Mouse (Mus musculus) testis, postnatal 10 days (tissue): ENCODE results near the gene Adamts15.
A peak's percentile ranks its signal among the peaks of the same experiment; 100 is the strongest.

Experiments
- DNase-seq: peaks from one replicate; pipeline ENCODE4 v3.0.0; 2021; ENCODE audit warnings: low spot score

Adamts15 gene

DNA sequence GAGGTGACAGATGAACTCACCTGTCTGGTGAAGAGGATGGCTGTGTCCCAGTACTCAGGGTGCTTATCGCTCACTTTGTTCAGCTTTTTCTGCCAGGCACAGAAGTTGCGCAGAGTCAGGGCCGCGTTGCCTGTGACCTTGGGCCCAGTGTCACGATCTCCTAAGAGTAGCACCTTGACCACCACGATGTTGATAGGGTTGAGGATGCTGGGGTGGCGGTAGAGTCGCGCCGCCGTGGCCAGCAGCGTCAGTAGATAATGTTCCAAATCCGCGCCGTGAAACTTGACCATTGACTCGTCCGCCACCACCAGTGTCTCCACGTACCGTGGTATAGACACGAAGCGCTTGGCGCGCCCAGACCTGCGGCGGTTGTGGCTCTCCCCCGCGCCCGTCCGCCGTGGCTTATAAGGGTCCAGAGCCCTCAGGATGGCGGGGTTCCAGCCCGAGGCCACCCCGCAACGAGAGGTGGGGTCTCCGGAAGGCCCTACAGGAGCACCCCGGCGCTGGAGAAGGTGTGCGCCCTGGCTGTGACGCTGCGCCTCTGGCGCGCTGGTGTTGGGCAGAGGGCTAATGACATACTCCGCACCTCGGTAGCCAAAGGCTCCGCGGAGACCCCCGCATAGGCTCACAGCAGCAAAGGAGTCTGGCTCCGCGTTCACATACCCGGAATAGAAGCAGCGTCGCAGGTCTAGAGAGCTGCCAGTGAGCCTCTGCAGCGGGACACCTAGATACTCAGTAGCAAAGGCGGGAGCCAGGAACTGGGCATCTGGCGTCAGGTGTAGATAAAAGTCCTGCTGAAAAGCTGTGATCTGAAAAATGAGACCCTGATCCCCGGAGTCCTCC is 770 bp downstream of the Adamts15 start:
- no peak for DNase-seq

DNA sequence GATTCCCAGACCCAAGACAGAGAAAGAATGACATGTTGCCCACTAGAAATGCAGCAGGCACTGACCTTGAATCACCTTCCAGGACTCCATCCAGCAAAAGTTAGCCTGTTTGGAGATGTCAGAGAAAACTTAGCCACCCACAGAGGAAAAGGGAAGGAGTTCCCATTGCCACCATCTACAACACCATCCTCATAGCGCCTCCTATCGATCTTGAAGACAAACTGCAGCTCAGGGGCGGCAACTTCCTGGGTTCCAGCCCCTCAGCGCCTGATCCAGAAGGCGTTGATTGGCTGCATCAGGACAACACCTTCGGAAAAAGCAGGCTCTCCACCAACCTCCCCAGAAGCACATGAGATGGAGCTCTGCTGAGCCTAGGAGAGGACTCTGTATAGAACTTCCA is 1.5 kb downstream of the Adamts15 start:
- no peak for DNase-seq

DNA sequence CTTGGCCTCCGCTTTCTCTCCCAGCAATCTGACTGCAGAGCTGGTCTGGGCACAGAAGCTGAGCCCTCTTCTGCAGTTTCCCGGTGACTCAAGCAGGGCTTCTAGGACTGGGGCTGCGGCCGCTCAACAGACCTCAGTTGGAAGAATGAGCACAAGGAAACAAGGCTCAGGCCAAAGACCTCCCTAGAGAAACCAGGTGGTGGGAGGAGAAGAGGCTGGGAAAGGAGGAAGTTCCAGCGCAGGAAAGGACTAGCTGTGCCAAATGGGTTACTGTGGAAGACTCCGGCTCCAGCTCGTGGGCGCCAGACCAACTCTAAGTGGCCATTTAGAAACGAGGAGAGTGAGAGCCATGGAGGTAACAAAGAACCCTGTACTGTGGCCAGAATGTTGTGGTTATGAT is 2.6 kb downstream of the Adamts15 start:
- DNase-seq: no peak

DNA sequence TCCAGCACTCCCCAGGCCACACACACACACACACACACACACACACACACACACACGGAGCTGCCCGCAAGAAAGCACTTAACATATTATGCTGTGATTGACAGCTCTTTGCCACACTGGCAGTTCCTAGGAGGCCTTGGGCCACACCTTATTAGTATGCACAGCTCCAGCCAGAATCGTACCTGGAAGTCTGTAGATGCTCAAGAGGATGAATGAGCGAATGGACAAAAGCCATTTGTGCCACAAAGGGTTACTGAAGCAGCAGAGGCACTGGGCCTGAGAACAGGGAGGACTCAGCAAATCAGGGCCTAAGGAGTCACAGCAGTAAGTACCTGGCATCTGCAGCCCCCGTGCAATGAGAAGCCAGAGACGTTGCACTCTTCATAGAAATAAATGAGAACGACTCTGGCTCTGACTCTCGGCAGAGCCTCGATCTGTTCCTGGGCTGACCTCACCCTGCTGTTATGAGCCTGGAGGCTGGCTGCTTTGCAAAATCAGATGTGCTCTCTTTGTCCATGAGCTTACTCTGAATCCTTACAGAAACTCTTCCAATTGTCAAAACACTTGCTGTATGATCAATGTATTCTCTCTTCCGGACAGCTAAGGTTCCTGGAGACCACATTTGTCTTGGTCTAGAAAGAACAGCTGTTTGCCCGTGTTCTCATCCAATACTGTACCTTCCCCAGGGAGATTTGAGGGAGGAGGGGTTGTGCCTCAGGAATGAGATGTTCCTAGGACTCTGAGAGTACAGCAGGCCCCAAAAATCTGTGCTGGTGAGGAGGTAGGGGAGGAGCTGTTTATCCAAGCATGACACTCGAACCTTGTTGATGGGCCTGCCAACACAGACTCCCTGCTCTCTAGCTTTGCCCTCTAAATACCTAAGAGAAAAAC is 3.5 kb downstream of the Adamts15 start:
- no peak for DNase-seq

DNA sequence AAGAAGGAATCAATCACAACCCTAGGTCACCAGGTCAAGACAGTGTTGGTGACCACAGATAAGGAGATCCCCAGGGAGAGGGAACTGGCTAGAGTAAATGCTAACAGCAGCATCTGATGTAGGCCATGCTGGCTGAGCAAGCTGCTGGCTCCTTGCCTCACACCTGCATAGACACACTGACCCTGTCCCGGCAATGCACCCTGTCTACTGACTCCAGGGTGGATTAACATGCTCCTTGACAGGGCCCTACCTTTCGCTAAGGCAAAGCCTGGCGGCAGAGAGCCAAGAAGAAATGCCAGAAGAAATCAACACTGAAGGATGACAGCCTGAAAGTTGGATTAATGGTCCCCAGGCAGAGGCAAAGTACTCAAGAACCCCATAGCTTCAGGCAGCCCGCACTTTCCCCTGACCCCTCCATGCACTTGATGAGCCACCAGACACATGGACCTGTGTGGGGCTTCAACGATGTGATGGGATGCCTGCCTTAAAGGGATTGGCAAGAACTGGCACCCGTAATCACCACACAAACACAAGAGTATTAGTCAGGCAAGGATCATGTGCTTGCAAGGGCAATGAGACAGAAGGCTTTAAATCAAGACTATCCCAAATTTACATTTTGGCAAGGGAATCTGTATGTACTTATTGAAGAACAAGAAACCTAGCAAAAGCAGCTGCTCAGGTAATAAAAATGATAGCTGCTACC is 5.8 kb downstream of the Adamts15 start:
- no peak for DNase-seq

DNA sequence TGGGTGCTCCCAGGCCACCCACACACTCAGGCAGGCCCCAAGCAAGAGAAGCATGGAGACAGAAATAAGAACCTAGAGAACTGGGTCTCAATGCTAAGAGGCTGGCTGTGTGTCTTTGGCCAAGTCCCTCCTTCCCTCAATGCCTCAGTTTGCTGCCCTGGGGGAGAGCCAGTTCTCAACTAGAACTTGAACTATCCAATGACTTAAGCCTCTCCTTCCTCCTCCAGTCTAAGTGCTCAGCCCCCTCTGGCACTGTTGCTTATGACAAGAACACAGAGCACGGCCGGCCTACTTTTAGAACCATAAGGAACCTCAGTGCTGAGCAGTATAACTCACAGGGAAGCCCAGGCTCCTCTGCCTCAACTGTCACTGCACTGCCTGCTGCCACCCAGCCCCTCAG is 8.0 kb downstream of the Adamts15 start:
- no peak for DNase-seq

DNA sequence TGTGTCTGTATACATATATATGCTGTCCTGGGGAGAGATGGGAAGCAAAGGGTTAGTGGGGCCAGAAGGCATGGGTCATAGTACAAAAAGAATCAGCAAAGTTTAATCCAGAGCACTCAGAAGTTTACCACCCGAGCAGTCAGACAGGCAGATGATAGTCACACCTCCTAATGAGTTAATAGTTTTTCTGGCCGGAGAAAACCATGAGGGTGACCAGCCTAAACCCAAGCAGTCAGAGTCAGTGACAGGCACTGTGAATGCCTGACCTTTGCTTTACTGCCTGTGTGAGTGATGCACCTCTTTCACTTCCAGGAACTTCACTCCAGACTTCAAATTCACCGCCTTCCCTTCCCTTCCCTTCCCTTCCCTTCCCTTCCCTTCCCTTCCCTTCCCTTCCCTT is 8.8 kb downstream of the Adamts15 start:
- no peak for DNase-seq

DNA sequence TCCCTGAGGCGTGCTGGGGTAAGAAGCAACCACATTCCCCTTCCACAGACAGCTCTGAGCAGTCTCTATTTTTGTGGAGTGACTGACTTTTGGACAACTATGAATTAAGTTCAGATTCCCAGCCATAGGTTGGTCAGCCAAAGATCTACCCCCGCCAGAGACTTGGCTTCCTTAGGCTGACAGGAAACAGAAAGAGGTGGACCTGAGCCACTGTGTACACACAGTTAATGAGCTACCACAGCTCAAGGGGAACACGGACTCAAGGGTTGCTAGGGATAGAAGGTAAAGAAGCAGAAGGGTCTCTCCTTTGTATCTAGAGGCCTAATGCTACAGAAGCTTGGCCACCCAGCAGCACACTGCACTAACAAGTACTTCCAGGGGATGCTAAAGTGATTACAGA is 10.1 kb downstream of the Adamts15 start:
- DNase-seq: no peak

DNA sequence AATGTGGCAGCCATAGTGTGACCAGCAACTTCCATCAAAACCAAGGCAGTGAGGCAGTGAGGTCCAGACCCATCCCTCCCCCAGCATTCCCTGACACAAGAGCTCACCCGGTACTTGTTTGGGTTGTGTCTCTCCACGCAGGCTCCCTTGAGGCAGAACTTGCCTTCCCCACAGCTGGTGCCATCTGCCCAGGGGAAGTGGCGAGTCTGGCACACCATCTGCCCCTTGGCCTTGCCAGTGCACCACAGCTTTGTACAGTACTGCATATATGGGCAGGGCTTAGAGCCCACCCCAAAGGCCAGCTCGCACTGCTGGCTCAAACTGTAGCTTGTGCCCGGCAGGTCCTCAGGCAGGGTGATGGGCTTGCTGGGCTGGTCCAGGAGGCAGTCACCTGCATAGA is 11.8 kb downstream of the Adamts15 start:
- DNase-seq: no peak

DNA sequence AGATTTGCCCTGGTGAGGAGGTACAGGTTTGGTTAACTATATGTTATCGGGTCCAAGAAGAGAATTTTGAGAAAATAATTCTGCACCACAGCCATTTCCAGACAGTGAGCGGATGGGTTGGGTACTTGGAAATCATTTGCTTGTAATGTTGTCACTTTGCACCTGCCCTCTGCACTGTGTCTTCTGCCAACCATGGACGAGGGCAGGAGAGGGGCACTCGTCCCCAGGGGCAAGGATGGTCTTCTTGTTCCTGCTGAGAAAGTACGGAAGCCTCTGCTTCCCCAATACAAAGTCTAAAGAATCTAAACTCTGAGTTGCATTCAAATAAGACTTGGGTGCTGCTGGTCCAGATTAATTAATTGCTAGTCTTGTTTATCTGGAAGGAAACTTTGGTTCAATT is 13.3 kb downstream of the Adamts15 start:
- DNase-seq: no peak

DNA sequence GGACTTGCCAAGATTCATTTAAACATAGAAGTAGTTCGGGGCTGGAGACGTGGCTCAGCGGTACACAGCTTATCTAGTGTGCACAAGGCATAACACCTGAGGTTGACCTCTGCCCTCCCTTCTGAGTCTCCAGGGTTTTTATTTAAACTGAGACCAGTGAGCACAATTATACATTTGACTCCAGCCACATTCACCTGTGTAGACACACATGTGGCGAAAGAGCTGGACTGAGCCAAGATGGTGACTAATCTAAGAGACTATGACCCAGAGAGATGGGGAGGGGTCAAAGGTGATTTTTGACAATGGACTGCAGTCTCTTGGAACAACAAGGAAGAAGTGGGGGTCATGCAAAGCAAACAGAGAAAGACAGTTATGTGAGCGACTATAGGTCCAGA is 14.0 kb downstream of the Adamts15 start:
- DNase-seq: no peak

DNA sequence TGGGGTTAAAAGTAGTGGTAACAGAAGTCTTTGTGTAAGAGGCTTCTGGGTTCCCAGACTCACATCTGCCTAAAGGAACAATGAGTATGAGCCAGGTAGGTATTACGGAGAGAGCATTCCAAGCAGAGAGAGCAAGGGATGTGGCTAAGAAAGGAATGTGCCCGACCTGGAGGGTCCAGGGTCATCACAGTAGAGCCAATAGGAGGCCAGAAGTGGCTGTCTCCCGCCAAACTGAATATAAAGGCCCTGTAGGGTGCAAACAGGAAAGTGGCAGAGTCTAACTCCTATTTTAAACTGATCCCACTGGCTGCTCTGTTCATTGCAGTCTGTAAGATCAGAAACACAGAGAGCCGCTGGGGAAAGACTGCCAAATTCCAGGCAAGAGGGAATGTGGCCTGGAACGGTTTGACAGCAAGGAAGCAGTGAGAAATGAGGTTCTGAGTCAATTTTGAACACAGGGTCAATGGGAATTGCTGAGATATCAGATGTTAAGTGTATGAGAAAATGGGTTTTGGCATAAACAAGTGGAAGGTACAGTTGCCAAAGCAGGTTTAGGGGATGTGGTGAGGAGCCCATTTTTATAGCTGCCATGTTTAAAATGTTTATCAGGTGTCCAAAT is 14.5 kb downstream of the Adamts15 start:
- DNase-seq: no peak

DNA sequence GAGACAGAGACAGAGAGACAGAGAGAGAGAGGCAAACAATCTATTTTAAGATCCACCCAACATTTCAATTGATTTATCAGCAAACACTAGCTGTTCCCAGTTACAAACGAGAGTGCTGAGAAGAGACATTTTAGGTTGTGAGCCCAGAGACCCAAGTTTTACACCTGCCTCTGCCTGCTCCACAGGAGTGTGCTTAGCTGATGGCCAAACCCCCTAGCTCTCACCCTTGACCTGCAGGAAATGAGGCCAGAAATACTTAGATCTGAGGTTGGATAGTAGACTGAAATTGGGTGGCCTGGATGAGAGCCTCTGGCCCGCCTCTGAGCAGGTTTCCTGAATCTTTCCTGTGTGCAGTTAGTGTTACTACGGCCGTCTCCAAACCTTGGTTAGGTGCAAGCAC is 15.8 kb downstream of the Adamts15 start:
- DNase-seq: no peak

DNA sequence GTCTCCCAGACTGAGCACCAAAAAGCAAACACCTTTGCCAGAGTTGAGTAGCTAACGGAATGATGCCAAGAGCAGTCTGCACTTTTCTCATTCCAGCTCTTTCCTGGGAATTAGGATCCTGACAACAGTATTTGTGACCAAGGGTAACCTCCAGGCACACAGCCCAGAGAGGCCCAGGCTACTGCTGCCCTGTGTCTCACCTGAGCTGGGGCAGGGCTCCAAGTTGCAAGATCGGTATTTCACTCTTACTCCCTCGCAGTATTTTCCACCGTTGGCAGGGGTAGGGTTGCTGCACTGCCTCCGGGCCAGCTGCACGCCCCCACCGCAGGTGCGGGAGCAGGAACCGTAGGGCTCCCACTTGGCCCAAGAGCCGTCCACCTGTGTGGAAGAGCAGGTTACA is 16.4 kb downstream of the Adamts15 start:
- no peak for DNase-seq

DNA sequence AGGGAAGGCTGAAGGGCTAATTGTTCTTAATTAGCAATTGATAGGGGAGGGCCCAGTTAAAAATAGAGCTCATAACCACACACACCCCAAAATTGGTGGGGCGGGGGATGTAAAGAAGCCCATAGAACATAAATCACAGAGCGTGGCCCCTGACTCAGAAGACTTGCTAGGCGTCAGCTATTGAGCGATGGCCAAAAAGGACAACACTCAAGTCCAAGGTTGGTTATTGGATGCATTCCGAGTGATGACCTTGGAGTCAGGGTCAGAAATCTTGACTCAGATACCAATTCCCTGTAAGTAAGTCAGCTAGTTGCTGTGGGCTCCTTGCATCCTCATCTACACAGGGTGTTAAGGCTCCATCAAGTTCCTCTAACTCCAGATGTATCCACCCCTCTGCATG is 19.0 kb downstream of the Adamts15 start:
- no peak for DNase-seq

DNA sequence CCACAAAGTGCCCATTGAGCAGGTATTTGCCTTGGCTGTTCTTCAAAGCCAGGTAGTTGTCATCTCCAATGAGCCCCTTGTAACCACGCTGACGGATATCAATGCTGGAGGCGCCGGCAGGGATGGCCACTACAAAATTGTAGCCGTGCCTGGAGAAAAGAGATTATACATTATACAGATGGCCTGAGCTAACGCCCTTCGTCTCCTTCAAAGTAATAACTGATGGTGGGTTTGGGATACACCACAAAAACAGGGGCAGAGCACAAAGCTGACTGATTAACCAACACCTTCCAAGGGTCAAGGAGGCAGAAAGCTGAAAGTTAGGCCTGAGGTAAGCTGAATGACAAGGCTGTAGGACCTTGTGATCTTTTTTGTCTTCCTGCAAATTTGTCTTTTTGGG is 19.6 kb downstream of the Adamts15 start:
- DNase-seq: no peak

DNA sequence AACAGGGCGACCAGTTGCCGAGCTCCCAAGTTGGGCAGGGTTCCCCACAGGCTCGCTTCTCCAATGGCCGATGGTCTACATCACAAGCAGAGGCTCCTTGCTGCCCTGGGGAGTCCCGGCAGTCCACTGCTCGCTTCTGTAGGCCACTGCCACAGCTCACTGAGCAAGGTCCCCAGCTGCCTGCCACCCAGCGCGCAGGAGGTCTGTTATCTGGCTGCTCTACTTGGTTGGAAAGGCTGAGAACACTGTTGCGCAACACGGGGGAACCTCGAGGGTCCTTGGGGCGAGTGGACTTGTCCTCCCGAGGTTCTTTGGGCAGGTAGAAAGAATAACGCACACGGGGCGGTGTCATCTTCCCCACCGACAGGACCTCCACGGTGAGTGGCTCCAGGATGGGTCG is 20.1 kb downstream of the Adamts15 start:
- no peak for DNase-seq

DNA sequence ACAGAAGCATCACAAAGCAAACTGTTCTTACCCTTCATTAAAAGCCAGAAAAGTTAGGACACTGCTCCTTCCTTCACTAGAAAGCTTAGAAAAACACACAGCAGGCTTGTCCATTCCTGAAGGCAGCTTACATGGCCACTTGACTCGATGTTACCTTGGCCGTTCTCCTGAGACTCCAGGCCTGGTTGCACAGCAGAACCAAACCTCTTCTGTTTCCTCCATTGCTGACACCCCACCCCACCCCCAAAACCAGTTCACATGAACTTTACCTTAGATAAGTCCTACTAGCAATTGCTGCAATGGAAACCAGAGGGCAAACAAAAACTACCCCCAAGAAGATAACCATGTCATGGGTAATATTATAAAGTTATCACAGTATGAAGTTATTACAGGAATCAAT is 25.1 kb downstream of the Adamts15 start:
- DNase-seq: no peak

DNA sequence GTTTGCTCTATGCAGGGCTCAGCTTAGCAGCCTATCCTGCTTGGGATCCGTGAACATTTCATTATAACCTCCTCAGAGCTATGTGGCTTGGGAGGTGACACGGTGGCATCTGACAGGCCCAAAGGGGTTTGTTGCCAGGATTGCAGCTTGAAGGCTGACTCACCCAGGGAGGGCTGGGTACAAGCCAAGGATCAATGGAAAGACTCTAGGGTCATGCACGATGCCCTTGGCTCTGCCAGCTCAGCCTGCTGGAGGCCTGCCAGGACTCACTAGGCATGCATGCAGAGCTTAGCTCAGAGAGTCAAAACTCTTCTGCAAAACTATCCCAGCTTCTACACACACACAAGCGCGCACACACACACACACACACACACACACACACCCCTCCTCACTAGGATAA is 25.5 kb downstream of the Adamts15 start:
- DNase-seq: peak; percentile 73

DNA sequence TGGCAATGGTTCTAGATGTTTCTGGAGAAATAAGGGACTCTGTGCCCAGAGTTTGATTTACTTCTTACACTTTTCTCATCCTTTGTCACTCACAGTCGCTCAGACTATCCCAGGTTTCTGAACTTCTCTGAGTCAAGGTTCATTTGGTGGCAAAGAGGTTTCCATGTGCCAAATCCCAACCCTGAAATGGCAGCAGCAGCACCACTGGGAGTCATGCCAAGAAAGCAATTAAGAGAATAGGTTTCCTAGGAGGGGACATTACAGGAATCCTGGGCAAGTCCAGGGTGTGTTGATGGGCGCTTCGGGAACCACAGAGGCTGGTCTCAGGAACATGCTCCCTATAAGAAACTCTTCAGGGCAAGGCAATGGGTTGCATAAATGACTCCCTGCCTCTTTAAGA is 26.6 kb downstream of the Adamts15 start:
- no peak for DNase-seq

DNA sequence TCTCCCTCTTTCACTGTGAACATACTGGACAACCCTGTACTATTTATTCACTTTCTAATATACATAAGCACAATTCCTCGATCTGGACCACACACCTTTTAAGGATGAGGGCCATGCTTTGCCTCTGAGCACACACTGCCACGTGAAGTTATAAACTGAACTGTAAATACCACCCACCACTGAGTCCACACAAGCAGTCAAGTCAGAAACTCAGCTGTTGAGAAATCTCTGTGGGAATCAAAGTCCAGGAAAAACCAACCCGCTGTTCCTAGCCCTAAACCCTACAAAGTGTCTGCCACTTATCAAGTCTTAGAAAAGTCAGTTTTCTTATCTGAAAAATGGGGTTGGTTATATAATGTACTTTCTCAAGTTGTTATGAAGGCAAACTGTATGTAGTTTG is 36.0 kb downstream of the Adamts15 start:
- DNase-seq: no peak

DNA sequence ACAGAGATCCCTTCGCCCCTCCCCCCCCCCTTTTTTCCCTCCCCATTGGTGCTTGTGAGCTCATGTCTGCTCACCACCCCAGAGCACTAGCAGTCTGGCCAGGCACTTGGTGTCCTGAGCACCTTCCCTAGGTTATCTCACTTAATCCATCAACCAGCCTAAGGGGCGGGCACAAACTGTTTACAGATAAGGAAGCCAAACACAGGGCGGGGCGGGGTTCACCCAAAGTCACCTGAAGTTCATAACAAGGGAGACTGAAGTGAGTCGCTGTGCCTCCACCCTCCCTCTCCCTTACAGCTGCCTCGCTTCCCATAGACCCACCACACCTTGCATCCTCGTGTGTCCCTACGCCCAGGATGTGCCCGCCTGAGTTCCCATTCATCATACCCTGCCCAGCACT is 41.7 kb downstream of the Adamts15 start:
- no peak for DNase-seq

DNA sequence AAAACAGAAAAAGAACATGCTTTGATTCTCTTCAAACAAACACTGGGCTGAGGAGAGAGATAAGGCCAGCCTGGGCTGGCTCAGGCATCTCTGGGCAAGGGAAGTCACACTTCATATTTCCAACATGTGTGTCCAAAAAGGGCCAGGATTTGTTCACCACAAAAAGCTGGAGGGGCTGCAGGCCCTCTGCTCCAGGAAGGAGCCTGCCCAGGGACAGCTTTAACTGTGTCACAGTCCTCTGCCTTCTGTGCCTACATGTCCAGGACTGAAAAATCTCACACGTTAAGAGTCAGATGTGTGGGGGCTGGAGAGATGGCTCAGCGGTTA is 42.3 kb downstream of the Adamts15 start:
- no peak for DNase-seq
